Comparison of ENCODE assay signal across 8 mouse cellular contexts in genomic region chr10:99106703-99107631, GRCm38 (mm10). TPM values are rescaled to one million over a fixed set of nuclear protein-coding genes. Genes with fewer than 3 reads are reported as not detected.
A peak's percentile ranks its signal among the peaks of the same experiment; 100 is the strongest.
DNase-seq lines count a peak whose midpoint lies in the region; ATAC-seq and TF ChIP-seq lines count a peak whose summit lies in the region.

Gene Poc1b, plus strand, starts transcription at chr10:99107036.

- TF ChIP-seq EP300 in liver, postnatal 0 days (IDR thresholded peaks at IDR 0.05; ENCODE audit: low read depth), result no peak

- no peak for TF ChIP-seq CTCF in E14TG2a.4 (conservative IDR thresholded peaks at IDR 0.05; ENCODE audit: low read length)
- TF ChIP-seq CTCF in liver, postnatal 0 days (IDR thresholded peaks at IDR 0.05; ENCODE audit: low read depth), result no peak
- TF ChIP-seq CTCF in testis, adult 2 months (IDR thresholded peaks at IDR 0.05; ENCODE audit: control insufficient read depth, insufficient read depth, insufficient replicate concordance, low read depth, low read length), result no peak

- peaks cover 31% of the 10 kb centered on the region for H3K4me1 ChIP-seq in E14TG2a.4 (replicated peaks; ENCODE audit: low read depth, low read length)
- H3K4me1 ChIP-seq in forebrain, embryonic 10.5 days, result peaks cover 31% of the 10 kb centered on the region
- peaks cover 10% of the 10 kb centered on the region for H3K4me1 ChIP-seq in heart, embryonic 16.5 days (ENCODE audit: control insufficient read depth, insufficient read depth, low read length)
- peaks cover 11% of the 10 kb centered on the region for H3K4me1 ChIP-seq in liver, postnatal 0 days (ENCODE audit: insufficient read depth)
- H3K4me1 ChIP-seq in neural tube, embryonic 14.5 days (ENCODE audit: control insufficient read depth, insufficient read depth, low read length), result peaks cover 17% of the 10 kb centered on the region; the same call in 1 of the 2 replicates
- peaks cover 20% of the 10 kb centered on the region for H3K4me1 ChIP-seq in testis, adult 2 months (ENCODE audit: control insufficient read depth, insufficient read depth, low read length)

- H3K27ac ChIP-seq in forebrain, embryonic 10.5 days, result peak within 1 kb of the TSS; percentile 96
- peak within 1 kb of the TSS; percentile 78 for H3K27ac ChIP-seq in heart, embryonic 16.5 days (ENCODE audit: low read length)
- peak within 1 kb of the TSS; percentile 85 for H3K27ac ChIP-seq in liver, postnatal 0 days (ENCODE audit: low read depth)
- peak within 1 kb of the TSS; percentile 92 for H3K27ac ChIP-seq in neural tube, embryonic 14.5 days (ENCODE audit: low read depth, low read length)
- peak within 1 kb of the TSS; percentile 82 for H3K27ac ChIP-seq in testis, adult 2 months (ENCODE audit: control insufficient read depth, insufficient read depth, low read depth, low read length)

- peak within 1 kb of the TSS; percentile 85 for H3K9ac ChIP-seq in heart, embryonic 16.5 days (ENCODE audit: low read length)
- peak within 1 kb of the TSS; percentile 85 for H3K9ac ChIP-seq in liver, postnatal 0 days (replicated peaks)
- peak within 1 kb of the TSS; percentile 94 for H3K9ac ChIP-seq in neural tube, embryonic 14.5 days (replicated peaks; ENCODE audit: low read depth, low read length)

- H3K27me3 ChIP-seq in E14TG2a.4 (ENCODE audit: insufficient read depth, low read length), result peaks cover 16% of the 10 kb centered on the region
- no peaks in the 10 kb centered on the region for H3K27me3 ChIP-seq in forebrain, embryonic 10.5 days (ENCODE audit: poor library complexity, severe bottlenecking)
- no peaks in the 10 kb centered on the region for H3K27me3 ChIP-seq in heart, embryonic 16.5 days (ENCODE audit: control insufficient read depth, insufficient read depth, low read length)
- no peaks in the 10 kb centered on the region for H3K27me3 ChIP-seq in liver, postnatal 0 days (ENCODE audit: insufficient read depth, low read length)
- H3K27me3 ChIP-seq in neural tube, embryonic 14.5 days (ENCODE audit: control insufficient read depth, insufficient read depth, low read length), result no peaks in the 10 kb centered on the region
- H3K27me3 ChIP-seq in testis, adult 2 months (ENCODE audit: control insufficient read depth, insufficient read depth, low read length), result no peaks in the 10 kb centered on the region

- ATAC-seq in heart, embryonic 16.5 days (replicated peaks; ENCODE audit: extremely low read depth, insufficient read depth, low FRiP score), result peak; percentile 89
- peak; percentile 88 for ATAC-seq in liver, postnatal 0 days
- peak; percentile 97 for ATAC-seq in neural tube, embryonic 14.5 days (ENCODE audit: low read depth)

- under 1% methylated on average over 104 of the region's 106 CpGs for WGBS in forebrain, embryonic 10.5 days
- WGBS in heart, embryonic 16.5 days, result under 1% methylated on average over 103 of the region's 106 CpGs
- under 1% methylated on average over 96 of the region's 106 CpGs for WGBS in liver, postnatal 0 days (ENCODE audit: insufficient replicate concordance)
- WGBS in neural tube, embryonic 14.5 days, result under 1% methylated on average over 97 of the region's 106 CpGs

- peak; percentile 63 for DNase-seq in c-Kit-positive CD71-negative TER-119-negative erythroid progenitor cells, embryonic 14.5 days (ENCODE audit: low read depth)
- DNase-seq in forebrain, embryonic 10.5 days (ENCODE audit: extremely low spot score, low spot score), result peak; percentile 91
- peak; percentile 89 to 93 for DNase-seq in kidney, postnatal 36 days
- peak; percentile 91 for DNase-seq in liver, postnatal 0 days

- peak within 1 kb of the TSS; percentile 95 for H3K4me2 ChIP-seq in heart, embryonic 16.5 days (ENCODE audit: low read depth, low read length)
- peak within 1 kb of the TSS; percentile 96 for H3K4me2 ChIP-seq in liver, postnatal 0 days (ENCODE audit: low read depth, low read length)
- peak within 1 kb of the TSS; percentile 91 for H3K4me2 ChIP-seq in neural tube, embryonic 14.5 days (ENCODE audit: low read depth, low read length)

- H3K4me3 ChIP-seq in E14TG2a.4 (replicated peaks; ENCODE audit: low read length), result peak within 1 kb of the TSS; percentile 96
- H3K4me3 ChIP-seq in forebrain, embryonic 10.5 days, result peak within 1 kb of the TSS; percentile 93
- peak within 1 kb of the TSS; percentile 83 for H3K4me3 ChIP-seq in heart, embryonic 16.5 days (ENCODE audit: low read length)
- H3K4me3 ChIP-seq in liver, postnatal 0 days (ENCODE audit: low read depth, low read length), result peak within 1 kb of the TSS; percentile 92
- H3K4me3 ChIP-seq in neural tube, embryonic 14.5 days (ENCODE audit: low read depth, low read length), result peak within 1 kb of the TSS; percentile 96
- peak within 1 kb of the TSS; percentile 85 for H3K4me3 ChIP-seq in testis, adult 2 months (ENCODE audit: control insufficient read depth, low read depth, low read length)

- peaks cover 15% of the 10 kb centered on the region for H3K36me3 ChIP-seq in E14TG2a.4 (ENCODE audit: insufficient read depth, low read length)
- H3K36me3 ChIP-seq in forebrain, embryonic 10.5 days (replicated peaks), result peaks cover 39% of the 10 kb centered on the region
- peaks cover 12% of the 10 kb centered on the region for H3K36me3 ChIP-seq in heart, embryonic 16.5 days (ENCODE audit: control insufficient read depth, insufficient read depth)
- H3K36me3 ChIP-seq in liver, postnatal 0 days (replicated peaks; ENCODE audit: insufficient read depth, low read length), result peaks cover 2% of the 10 kb centered on the region; the same call in 1 of the 2 replicates
- 0 out of 2 replicates have a peak, but pooled peaks cover 6% of the 10 kb centered on the region for H3K36me3 ChIP-seq in neural tube, embryonic 14.5 days (ENCODE audit: control insufficient read depth, insufficient read depth, low read length)
- no peaks in the 10 kb centered on the region for H3K36me3 ChIP-seq in testis, adult 2 months (ENCODE audit: control insufficient read depth, insufficient read depth, low read length)

- TF ChIP-seq POLR2A in testis, adult 2 months (IDR thresholded peaks at IDR 0.05; ENCODE audit: control insufficient read depth, low read depth, low read length), result peak; percentile 5; the same call in 1 of the 2 replicates

- H3K9me3 ChIP-seq in E14TG2a.4 (ENCODE audit: low read length), result peaks cover 39% of the 10 kb centered on the region
- H3K9me3 ChIP-seq in forebrain, embryonic 10.5 days, result peaks cover 6% of the 10 kb centered on the region
- H3K9me3 ChIP-seq in heart, embryonic 16.5 days (replicated peaks; ENCODE audit: control insufficient read depth, low read length), result no peaks in the 10 kb centered on the region
- no peaks in the 10 kb centered on the region for H3K9me3 ChIP-seq in liver, postnatal 0 days (ENCODE audit: low read length)
- H3K9me3 ChIP-seq in neural tube, embryonic 14.5 days (ENCODE audit: control insufficient read depth, low read length), result no peaks in the 10 kb centered on the region

RNA-seq across cellular contexts. Expression of gene Poc1b, which starts in this region (rescaled TPM):
- 35.0 and 36.0 TPM in 2 replicates for polyA plus RNA-seq in forebrain, embryonic 10.5 days (2016; fragmentation: Nextera tagmentation; extraction: Ambion mirVana)
- 8.1 and 10.0 TPM in 2 replicates for polyA plus RNA-seq in heart, embryonic 16.5 days (2015; fragmentation: Nextera tagmentation; extraction: Ambion mirVana)
- 3.9 TPM in 2 replicates for polyA plus RNA-seq in liver, postnatal 0 days (2015; fragmentation: Nextera tagmentation; extraction: Ambion mirVana)
- polyA plus RNA-seq in neural tube, embryonic 14.5 days (2014; fragmentation: Nextera tagmentation; extraction: Ambion mirVana), result 13.8 and 15.7 TPM in 2 replicates
- polyA plus RNA-seq in testis, adult 2 months (2012; rRNA removed), result 73.4 and 78.4 TPM in 2 replicates

Comparison
In these comparisons a context has a peak if more than half of its experiments do, and no peak if none do; other contexts are left out.
1. Peak in every context shown above with its lines: DNase-seq, ATAC-seq, H3K4me3 ChIP-seq and H3K27ac ChIP-seq.